Mouse (Mus musculus): ENCODE results near the gene Nfrkb. TPM values are rescaled to one million over a fixed set of nuclear protein-coding genes. Genes with fewer than 3 reads are reported as not detected.
A peak's percentile ranks its signal among the peaks of the same experiment; 100 is the strongest.

Nfrkb gene
- 25.4 and 29.9 TPM in 2 replicates for polyA plus RNA-seq (2015; fragmentation: Nextera tagmentation; extraction: Ambion mirVana)

- peak within 1 kb of the TSS; percentile 73 for H3K27ac ChIP-seq (replicated peaks)
- no peaks in the 10 kb centered on the region for H3K27me3 ChIP-seq
- peaks cover 27% of the 10 kb centered on the region for H3K4me1 ChIP-seq (replicated peaks)
- under 1% methylated on average over 43 of the region's 46 CpGs for WGBS
- peak within 1 kb of the TSS; percentile 69 for H3K9ac ChIP-seq
- H3K4me3 ChIP-seq: peak within 1 kb of the TSS; percentile 80
- H3K9me3 ChIP-seq: no peaks in the 10 kb centered on the region
- ATAC-seq (ENCODE audit: low FRiP score, low read depth): peak; percentile 97
- H3K4me2 ChIP-seq: peak within 1 kb of the TSS; percentile 64
- H3K36me3 ChIP-seq: peaks cover 14% of the 10 kb centered on the region
These were observed at the start of gene Nfrkb for GRCm38 (mm10) chr9:31385947-31386354. Gene Nfrkb (plus strand): TSS chr9:31386192.

GRCm38 (mm10) chr9:31344289-31344831, 41.6 kb upstream of the Nfrkb start:
- peaks cover 2% of the 10 kb centered on the region; the same call in 1 of the 2 replicates for H3K36me3 ChIP-seq
- whole genome bisulfite sequencing: 50% methylated on average over 11 of the region's 11 CpGs
- no peak overlapping the region for H3K27ac ChIP-seq (replicated peaks)
- no peak overlapping the region for H3K9ac ChIP-seq
- ATAC-seq (ENCODE audit: low FRiP score, low read depth): peak; percentile 77; the same call in 1 of the 2 replicates
- peaks cover 5% of the 10 kb centered on the region; the same call in 1 of the 2 replicates for H3K4me1 ChIP-seq (replicated peaks)
- no peak overlapping the region for H3K4me3 ChIP-seq
- no peaks in the 10 kb centered on the region for H3K9me3 ChIP-seq
- H3K4me2 ChIP-seq: no peak overlapping the region
- no peaks in the 10 kb centered on the region for H3K27me3 ChIP-seq

- no peak overlapping the region for H3K9ac ChIP-seq
- H3K9me3 ChIP-seq: no peaks in the 10 kb centered on the region
- peaks cover 5% of the 10 kb centered on the region; the same call in 1 of the 2 replicates for H3K4me1 ChIP-seq (replicated peaks)
- 74% methylated on average over 15 of the region's 15 CpGs for WGBS
- no peak overlapping the region for H3K27ac ChIP-seq (replicated peaks)
- H3K36me3 ChIP-seq: peaks cover 8% of the 10 kb centered on the region; the same call in 1 of the 2 replicates
- no peak overlapping the region for H3K4me2 ChIP-seq
- ATAC-seq (ENCODE audit: low FRiP score, low read depth): no peak
- H3K27me3 ChIP-seq: no peaks in the 10 kb centered on the region
- no peak overlapping the region for H3K4me3 ChIP-seq
These were observed 39.4 kb upstream of the Nfrkb start for GRCm38 (mm10) chr9:31346575-31347080.

GRCm38 (mm10) chr9:31348458-31348857, 37.5 kb upstream of the Nfrkb start:
- Histone ChIP-seq H3K27me3 (no peaks in the 10 kb centered on the region), H3K4me2 (no peak overlapping the region), H3K27ac (replicated peaks) (no peak overlapping the region), H3K4me3 (no peak overlapping the region), H3K9ac (no peak overlapping the region), H3K36me3 (peaks cover 12% of the 10 kb centered on the region; the same call in 1 of the 2 replicates), H3K4me1 (replicated peaks) (peaks cover 5% of the 10 kb centered on the region; the same call in 1 of the 2 replicates), H3K9me3 (no peaks in the 10 kb centered on the region)
- no peak for ATAC-seq (ENCODE audit: low FRiP score, low read depth)
- 73% methylated on average over 4 of the region's 4 CpGs for WGBS

- Histone ChIP-seq H3K27ac (replicated peaks) (no peak overlapping the region), H3K9ac (no peak overlapping the region), H3K4me1 (replicated peaks) (peaks cover 5% of the 10 kb centered on the region; the same call in 1 of the 2 replicates), H3K4me2 (no peak overlapping the region), H3K27me3 (no peaks in the 10 kb centered on the region), H3K4me3 (no peak overlapping the region), H3K36me3 (peaks cover 16% of the 10 kb centered on the region; the same call in 1 of the 2 replicates), H3K9me3 (no peaks in the 10 kb centered on the region)
- WGBS: 70% methylated on average over 11 of the region's 11 CpGs
- peak; percentile 72; the same call in 1 of the 2 replicates for ATAC-seq (ENCODE audit: low FRiP score, low read depth)
These were observed 37.1 kb upstream of the Nfrkb start for GRCm38 (mm10) chr9:31348915-31349314.

GRCm38 (mm10) chr9:31352716-31353115, 33.3 kb upstream of the Nfrkb start:
- no peak overlapping the region for H3K9ac ChIP-seq
- peaks cover 38% of the 10 kb centered on the region for H3K36me3 ChIP-seq
- H3K27ac ChIP-seq (replicated peaks): no peak overlapping the region
- WGBS: 90% methylated on average over 2 of the region's 2 CpGs
- no peaks in the 10 kb centered on the region for H3K4me1 ChIP-seq (replicated peaks)
- no peaks in the 10 kb centered on the region for H3K9me3 ChIP-seq
- H3K4me3 ChIP-seq: no peak overlapping the region
- H3K27me3 ChIP-seq: no peaks in the 10 kb centered on the region
- no peak for ATAC-seq (ENCODE audit: low FRiP score, low read depth)
- H3K4me2 ChIP-seq: no peak overlapping the region

GRCm38 (mm10) chr9:31353518-31353917, 32.5 kb upstream of the Nfrkb start:
- Histone ChIP-seq H3K4me2 (no peak overlapping the region), H3K4me1 (replicated peaks) (no peaks in the 10 kb centered on the region), H3K27me3 (no peaks in the 10 kb centered on the region), H3K9me3 (no peaks in the 10 kb centered on the region), H3K4me3 (no peak overlapping the region), H3K27ac (replicated peaks) (no peak overlapping the region), H3K36me3 (peaks cover 40% of the 10 kb centered on the region), H3K9ac (no peak overlapping the region)
- no peak for ATAC-seq (ENCODE audit: low FRiP score, low read depth)
- WGBS: 89% methylated on average over 10 of the region's 10 CpGs

- Histone ChIP-seq H3K27ac (replicated peaks) (no peak overlapping the region), H3K27me3 (no peaks in the 10 kb centered on the region), H3K9me3 (no peaks in the 10 kb centered on the region), H3K36me3 (peaks cover 43% of the 10 kb centered on the region), H3K4me2 (no peak overlapping the region), H3K4me3 (no peak overlapping the region), H3K4me1 (replicated peaks) (no peaks in the 10 kb centered on the region), H3K9ac (no peak overlapping the region)
- WGBS: 90% methylated on average over 7 of the region's 7 CpGs
- no peak for ATAC-seq (ENCODE audit: low FRiP score, low read depth)
These were observed 31.9 kb upstream of the Nfrkb start for GRCm38 (mm10) chr9:31354051-31354450.

GRCm38 (mm10) chr9:31363698-31364609, 22.0 kb upstream of the Nfrkb start:
- ATAC-seq (ENCODE audit: low FRiP score, low read depth): no peak
- Histone ChIP-seq H3K27me3 (no peaks in the 10 kb centered on the region), H3K4me1 (replicated peaks) (no peaks in the 10 kb centered on the region), H3K4me3 (no peak overlapping the region), H3K9ac (no peak overlapping the region), H3K36me3 (peaks cover 39% of the 10 kb centered on the region), H3K4me2 (no peak overlapping the region), H3K9me3 (no peaks in the 10 kb centered on the region), H3K27ac (replicated peaks) (no peak overlapping the region)
- WGBS: 89% methylated on average over 9 of the region's 9 CpGs

- 80% methylated on average over 8 of the region's 8 CpGs for WGBS
- Histone ChIP-seq H3K4me1 (replicated peaks) (no peaks in the 10 kb centered on the region), H3K27me3 (no peaks in the 10 kb centered on the region), H3K9ac (no peak overlapping the region), H3K9me3 (no peaks in the 10 kb centered on the region), H3K27ac (replicated peaks) (no peak overlapping the region), H3K4me2 (no peak overlapping the region), H3K4me3 (no peak overlapping the region), H3K36me3 (peaks cover 30% of the 10 kb centered on the region)
- no peak for ATAC-seq (ENCODE audit: low FRiP score, low read depth)
These were observed 20.9 kb upstream of the Nfrkb start for GRCm38 (mm10) chr9:31365086-31365485.

- ATAC-seq (ENCODE audit: low FRiP score, low read depth): no peak
- Histone ChIP-seq H3K36me3 (peaks cover 37% of the 10 kb centered on the region), H3K27ac (replicated peaks) (no peak overlapping the region), H3K4me2 (no peak overlapping the region), H3K27me3 (no peaks in the 10 kb centered on the region), H3K4me3 (no peak overlapping the region), H3K9me3 (0 out of 2 replicates have a peak, but pooled peaks cover 4% of the 10 kb centered on the region), H3K9ac (no peak overlapping the region), H3K4me1 (replicated peaks) (no peaks in the 10 kb centered on the region)
- WGBS: 96% methylated on average over 3 of the region's 3 CpGs
These were observed 14.3 kb upstream of the Nfrkb start for GRCm38 (mm10) chr9:31371740-31372139.

GRCm38 (mm10) chr9:31376661-31377060, 9.3 kb upstream of the Nfrkb start:
- no peak for ATAC-seq (ENCODE audit: low FRiP score, low read depth)
- H3K4me1 ChIP-seq (replicated peaks): no peaks in the 10 kb centered on the region
- 0 out of 2 replicates have a peak, but pooled peaks cover 4% of the 10 kb centered on the region for H3K9me3 ChIP-seq
- no peaks in the 10 kb centered on the region for H3K27me3 ChIP-seq
- H3K4me2 ChIP-seq: no peak overlapping the region
- H3K27ac ChIP-seq (replicated peaks): no peak overlapping the region
- H3K4me3 ChIP-seq: no peak overlapping the region
- H3K36me3 ChIP-seq: peaks cover 33% of the 10 kb centered on the region
- no peak overlapping the region for H3K9ac ChIP-seq

Data from hindbrain, embryonic 15.5 days (tissue).